Mouse (Mus musculus) ovary, adult 18-20 months (tissue): ENCODE measurements at regions not wholly inside any gene's neighbourhood (a gene's known extent, or its start where the extent isn't known, plus 50 kb on each side); places are given as distances from the start of the nearest gene placed in this dataset.

ENCODE experiments used
- DNase-seq: peaks from one replicate; pipeline ENCODE4 v3.0.0; 2022; ENCODE audit warnings: low spot score, mixed read lengths

- DNase-seq, result no peak
Observed at GRCm38 (mm10) chr15:51583636-51584035, 2301.1 kb upstream of the Gm7489 start.

- DNase-seq, result no peak
Observed at GRCm38 (mm10) chr15:51586146-51586545, 2298.6 kb upstream of the Gm7489 start.

- no peak for DNase-seq
Observed at GRCm38 (mm10) chr15:51591406-51592068, 2293.2 kb upstream of the Gm7489 start.

GRCm38 (mm10) chr15:51592069-51592435 lies 2292.7 kb upstream of the Gm7489 start:
- DNase-seq, result peak; percentile 20

- DNase-seq, result no peak
Observed at GRCm38 (mm10) chr15:51592511-51593498, 2291.9 kb upstream of the Gm7489 start.

- DNase-seq, result no peak
Observed at GRCm38 (mm10) chr15:51594060-51594459, 2290.6 kb upstream of the Gm7489 start.

DNA sequence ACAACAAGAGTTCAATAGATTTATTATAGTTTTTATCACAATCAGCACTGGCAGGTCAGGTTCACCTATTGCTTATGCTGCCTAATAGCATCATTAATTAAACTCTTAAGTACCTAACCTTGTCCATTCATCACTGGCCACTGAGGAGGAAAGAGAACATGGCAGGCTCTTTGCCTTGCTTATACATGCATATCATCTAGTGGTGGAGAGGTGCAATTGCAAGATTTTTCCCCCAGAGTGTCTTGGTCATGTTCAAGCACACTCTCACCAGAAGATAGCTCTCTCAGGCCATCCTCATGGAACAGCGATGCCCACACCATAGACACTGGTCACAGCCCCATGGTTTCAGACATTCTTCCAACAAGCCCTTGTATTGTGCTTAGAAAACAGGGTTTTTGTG lies 2289.1 kb upstream of the Gm7489 start:
- DNase-seq, result no peak

GRCm38 (mm10) chr15:51597841-51598240 lies 2286.9 kb upstream of the Gm7489 start:
- no peak for DNase-seq

GRCm38 (mm10) chr15:51601128-51601855 lies 2283.4 kb upstream of the Gm7489 start:
- no peak for DNase-seq

- DNase-seq, result no peak
Observed at GRCm38 (mm10) chr15:51621455-51621854, 2263.3 kb upstream of the Gm7489 start.

GRCm38 (mm10) chr15:51627463-51627862 lies 2257.2 kb upstream of the Gm7489 start:
- DNase-seq, result no peak

- no peak for DNase-seq
Observed at GRCm38 (mm10) chr15:51628518-51628917, 2256.2 kb upstream of the Gm7489 start.

DNA sequence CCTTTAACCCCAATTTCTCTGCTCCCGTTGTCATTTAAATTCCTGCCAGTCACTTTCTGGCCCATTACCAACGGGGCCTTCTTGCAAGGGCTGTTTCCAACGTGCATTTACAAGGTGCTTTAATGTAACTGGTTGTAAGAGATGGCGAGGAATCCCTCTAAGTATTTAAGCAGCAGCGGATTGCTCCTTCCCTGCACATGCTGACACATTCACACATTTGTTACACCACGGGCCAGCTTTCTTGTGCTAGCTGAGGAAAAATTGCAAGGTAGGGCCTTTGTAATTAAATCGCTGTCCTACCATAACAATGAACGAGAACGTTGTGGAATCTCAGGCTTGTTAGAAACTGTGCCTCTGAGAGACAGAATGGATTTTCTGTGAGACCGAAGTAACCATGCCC lies 2252.8 kb upstream of the Gm7489 start:
- DNase-seq, result no peak

DNA sequence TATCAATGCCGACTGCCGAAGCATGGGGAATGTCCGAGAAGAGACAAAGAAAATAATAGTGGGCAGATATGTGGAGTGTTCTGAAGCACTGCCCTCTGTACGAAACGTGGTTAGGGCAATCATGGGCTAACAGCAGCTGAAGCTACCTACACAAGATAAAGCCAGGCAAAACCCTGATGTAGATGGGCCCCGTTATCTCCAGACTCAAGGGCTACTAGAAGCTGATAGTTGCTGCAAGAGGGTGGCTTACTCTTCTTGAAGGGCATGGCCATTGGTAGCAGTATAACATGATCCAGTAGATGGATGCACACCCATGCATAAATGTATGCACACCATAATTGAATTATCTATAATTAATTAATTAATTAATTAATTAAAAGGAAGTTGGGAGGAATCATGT lies 2251.6 kb upstream of the Gm7489 start:
- no peak for DNase-seq

DNA sequence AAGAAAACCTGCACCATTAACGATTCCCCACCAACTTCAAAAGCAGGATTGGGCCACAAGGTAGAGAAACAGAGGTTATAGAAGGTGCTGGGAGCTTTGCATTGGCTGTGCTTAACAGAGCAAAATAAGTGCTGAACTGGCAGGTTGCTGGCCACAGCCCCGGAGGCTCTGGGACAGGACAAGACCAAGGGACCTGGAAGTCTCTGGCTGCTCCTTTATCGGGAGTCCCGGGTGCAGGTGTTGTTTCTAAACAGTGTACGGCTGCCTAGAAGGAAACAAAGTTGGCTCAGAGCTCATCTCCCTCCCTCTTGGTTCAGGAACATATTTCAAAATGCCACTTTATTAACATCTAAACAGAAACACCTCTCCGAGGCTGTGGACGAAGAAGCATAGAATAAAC lies 2250.0 kb upstream of the Gm7489 start:
- no peak for DNase-seq

GRCm38 (mm10) chr15:51635129-51635920 lies 2249.4 kb upstream of the Gm7489 start:
- DNase-seq, result no peak

DNA sequence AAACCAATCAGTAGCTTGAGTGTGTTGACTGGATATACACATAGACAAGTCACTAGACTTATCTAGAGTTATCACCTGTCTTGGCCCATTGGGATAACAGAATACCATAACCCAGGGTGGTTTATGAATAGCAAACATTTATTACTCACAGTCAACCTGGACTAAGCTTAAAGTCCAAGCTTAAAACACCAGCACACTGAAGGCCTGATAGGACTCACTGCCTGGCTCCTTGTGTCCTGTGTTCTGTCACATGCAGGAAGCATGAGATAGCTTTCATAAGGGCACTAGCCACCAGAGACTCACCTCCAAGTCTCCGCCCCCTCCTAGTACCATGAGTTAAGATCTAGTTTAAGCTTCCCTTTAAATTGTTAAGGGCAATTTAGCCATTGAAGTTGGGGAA lies 2247.1 kb upstream of the Gm7489 start:
- no peak for DNase-seq

GRCm38 (mm10) chr15:51643772-51644311 lies 2240.9 kb upstream of the Gm7489 start:
- no peak for DNase-seq

- no peak for DNase-seq
Observed at GRCm38 (mm10) chr15:51646304-51646703, 2238.4 kb upstream of the Gm7489 start.

DNA sequence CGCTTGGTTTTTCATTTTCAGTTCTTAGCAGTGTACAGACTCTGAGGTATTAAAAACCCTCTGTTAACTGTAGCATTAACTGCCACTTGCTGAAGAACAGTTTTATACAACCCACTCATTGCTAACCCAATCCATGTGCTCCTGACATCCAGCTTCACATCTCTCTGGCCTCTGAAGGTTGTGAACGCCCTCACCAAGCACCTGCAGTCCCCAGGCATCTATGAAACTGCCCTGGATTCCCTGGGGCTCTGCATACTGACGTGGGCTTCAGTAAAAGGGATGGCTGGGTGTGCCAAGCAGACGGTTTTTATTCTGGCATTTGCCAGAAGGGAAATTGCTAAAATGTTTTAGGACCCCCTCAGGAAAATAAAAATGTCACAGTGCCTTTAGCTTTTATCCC lies 2232.2 kb upstream of the Gm7489 start:
- no peak for DNase-seq

- DNase-seq, result no peak
Observed at GRCm38 (mm10) chr15:51657621-51658020, 2227.1 kb upstream of the Gm7489 start.
